ENCODE assay signal across 26 mouse cellular contexts in the genomic region with DNA sequence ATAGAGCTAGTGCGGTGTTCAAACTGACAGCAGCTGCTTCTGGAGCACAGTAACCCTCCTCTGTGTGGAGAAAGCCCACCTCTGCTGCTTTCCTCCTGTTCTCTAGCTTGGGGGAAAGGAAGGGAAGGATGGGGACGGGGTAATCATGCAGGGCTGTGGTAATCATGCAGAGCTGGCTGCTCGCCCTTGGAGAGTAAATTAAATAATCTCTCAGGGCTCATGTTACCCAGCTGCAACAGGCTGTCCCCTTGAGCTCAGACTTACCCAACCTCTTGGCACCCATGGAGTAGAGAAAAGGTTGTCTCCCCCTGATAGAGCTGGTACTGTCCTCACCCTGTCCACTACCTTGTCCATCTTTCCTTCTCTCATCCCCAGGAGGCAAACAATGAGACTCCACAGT.
DNase-seq lines count a peak whose midpoint lies in the region; ATAC-seq and TF ChIP-seq lines count a peak whose summit lies in the region.
"Had no signal": no experiment of that assay in that cellular context is flagged by ENCODE, and none has a peak within 500 bp of the region (broad histone marks: within the 10 kb centered on the region; RNA-seq: fewer than 3 reads in every experiment).

No protein-coding gene starts in this region.

- H3K9me3 ChIP-seq in forebrain, embryonic 10.5 days, result no peaks in the 10 kb centered on the region
- no peaks in the 10 kb centered on the region for H3K9me3 ChIP-seq in forebrain, embryonic 15.5 days
- H3K9me3 ChIP-seq in lung, postnatal 0 days (ENCODE audit: low read length), result no peaks in the 10 kb centered on the region
- H3K9me3 ChIP-seq in embryonic facial prominence, embryonic 10.5 days, result no peaks in the 10 kb centered on the region
- H3K9me3 ChIP-seq: hindbrain, embryonic 10.5 days; limb, embryonic 12.5 days; liver, embryonic 15.5 days; midbrain, embryonic 13.5 days had no signal

- no peak overlapping the region for H3K4me3 ChIP-seq in forebrain, embryonic 10.5 days
- no peak overlapping the region for H3K4me3 ChIP-seq in forebrain, embryonic 15.5 days
- no peak overlapping the region for H3K4me3 ChIP-seq in lung, postnatal 0 days (ENCODE audit: low read depth, low read length)
- no peak overlapping the region for H3K4me3 ChIP-seq in embryonic facial prominence, embryonic 10.5 days
- H3K4me3 ChIP-seq: hindbrain, embryonic 10.5 days; layer of hippocampus, adult 2 months; left cerebral cortex, adult 2 months; limb, embryonic 12.5 days; liver, embryonic 15.5 days; midbrain, embryonic 13.5 days had no signal

- H3K4me1 ChIP-seq in forebrain, embryonic 10.5 days, result peaks cover 16% of the 10 kb centered on the region
- no peaks in the 10 kb centered on the region for H3K4me1 ChIP-seq in forebrain, embryonic 15.5 days
- no peaks in the 10 kb centered on the region; the same call in 1 of the 2 replicates for H3K4me1 ChIP-seq in lung, postnatal 0 days (ENCODE audit: insufficient read depth, low read depth, low read length)
- peaks cover 6% of the 10 kb centered on the region for H3K4me1 ChIP-seq in embryonic facial prominence, embryonic 10.5 days
- H3K4me1 ChIP-seq: liver, embryonic 15.5 days; midbrain, embryonic 13.5 days had no signal

- 65% methylated on average over 3 of the region's 3 CpGs for WGBS in forebrain, embryonic 10.5 days
- WGBS in forebrain, embryonic 15.5 days, result 43% methylated on average over 3 of the region's 3 CpGs
- 56% methylated on average over 3 of the region's 3 CpGs for WGBS in lung, postnatal 0 days
- WGBS in embryonic facial prominence, embryonic 10.5 days, result 47% methylated on average over 3 of the region's 3 CpGs

- no peak overlapping the region for H3K9ac ChIP-seq in forebrain, embryonic 15.5 days (replicated peaks)
- no peak overlapping the region for H3K9ac ChIP-seq in lung, postnatal 0 days (replicated peaks; ENCODE audit: low read depth)
- H3K9ac ChIP-seq: limb, embryonic 12.5 days; liver, embryonic 15.5 days; lung, embryonic 14.5 days; midbrain, embryonic 13.5 days had no signal

- no peak for ATAC-seq in forebrain, embryonic 15.5 days (replicated peaks)
- no peak for ATAC-seq in lung, postnatal 0 days
- ATAC-seq: CD4-positive, CD25-positive, alpha-beta regulatory T cell, adult 4 months; forebrain, embryonic 16.5 days; hindbrain, embryonic 16.5 days; midbrain, embryonic 13.5 days had no signal

- no peaks in the 10 kb centered on the region for H3K27me3 ChIP-seq in forebrain, embryonic 10.5 days (ENCODE audit: poor library complexity, severe bottlenecking)
- no peaks in the 10 kb centered on the region for H3K27me3 ChIP-seq in forebrain, embryonic 15.5 days
- H3K27me3 ChIP-seq in lung, postnatal 0 days (replicated peaks; ENCODE audit: insufficient read depth, low read length), result no peaks in the 10 kb centered on the region
- H3K27me3 ChIP-seq in embryonic facial prominence, embryonic 10.5 days (replicated peaks; ENCODE audit: low read depth, poor library complexity, severe bottlenecking), result no peaks in the 10 kb centered on the region
- H3K27me3 ChIP-seq: limb, embryonic 12.5 days; liver, embryonic 15.5 days; midbrain, embryonic 13.5 days had no signal

- DNase-seq in forebrain, embryonic 10.5 days (ENCODE audit: extremely low spot score, low spot score), result no peak
- DNase-seq in lung, postnatal 0 days (ENCODE audit: low spot score), result peak; percentile 17
- no peak for DNase-seq in lung, postnatal 14 days
- peak; percentile 11 for DNase-seq in embryonic facial prominence, embryonic 10.5 days (ENCODE audit: low spot score)
- peak; percentile 12 for DNase-seq in skeletal muscle tissue, adult 2 months (ENCODE audit: low read depth, low spot score)
- no peak for DNase-seq in retina, postnatal 1 day
- DNase-seq: adrenal gland, adult 2 months; cerebellum, adult 11-12 months; cerebellum, adult 9-11 months; embryo, embryonic 11 days; gastrocnemius, postnatal 10 days; heart, postnatal 14 days; kidney, adult 2 months; kidney, postnatal 36 days; lung, embryonic 14.5 days; lung, postnatal 36 days had no signal

- peak overlapping the region; percentile 35; the same call in 1 of the 2 replicates for H3K27ac ChIP-seq in forebrain, embryonic 10.5 days
- no peak overlapping the region for H3K27ac ChIP-seq in forebrain, embryonic 15.5 days (replicated peaks)
- H3K27ac ChIP-seq in lung, postnatal 0 days (ENCODE audit: low read length), result no peak overlapping the region
- H3K27ac ChIP-seq in embryonic facial prominence, embryonic 10.5 days (replicated peaks), result no peak overlapping the region
- H3K27ac ChIP-seq: hindbrain, embryonic 10.5 days; layer of hippocampus, adult 2 months; left cerebral cortex, adult 2 months; limb, embryonic 12.5 days; liver, embryonic 15.5 days; midbrain, embryonic 13.5 days had no signal

- TF ChIP-seq EP300 in lung, postnatal 0 days (IDR thresholded peaks at IDR 0.05), result no peak

- TF ChIP-seq CTCF in lung, postnatal 0 days (IDR thresholded peaks at IDR 0.05), result no peak

- H3K4me2 ChIP-seq in forebrain, embryonic 15.5 days (replicated peaks), result no peak overlapping the region
- no peak overlapping the region for H3K4me2 ChIP-seq in lung, postnatal 0 days (replicated peaks; ENCODE audit: low read depth, low read length)
- H3K4me2 ChIP-seq: limb, embryonic 12.5 days; liver, embryonic 15.5 days; lung, embryonic 14.5 days; midbrain, embryonic 13.5 days had no signal

- H3K36me3 ChIP-seq in forebrain, embryonic 10.5 days (replicated peaks), result no peaks in the 10 kb centered on the region
- no peaks in the 10 kb centered on the region for H3K36me3 ChIP-seq in forebrain, embryonic 15.5 days
- no peaks in the 10 kb centered on the region for H3K36me3 ChIP-seq in lung, postnatal 0 days (ENCODE audit: insufficient read depth, low read length)
- no peaks in the 10 kb centered on the region for H3K36me3 ChIP-seq in embryonic facial prominence, embryonic 10.5 days (replicated peaks)
- H3K36me3 ChIP-seq: hindbrain, embryonic 10.5 days; limb, embryonic 12.5 days; liver, embryonic 15.5 days; midbrain, embryonic 13.5 days had no signal

Comparison
In these comparisons a context has a peak if more than half of its experiments do, and no peak if none do; other contexts are left out.
1. DNase-seq: peak in lung, postnatal 0 days (single experiment), embryonic facial prominence, embryonic 10.5 days (single experiment) and skeletal muscle tissue, adult 2 months (single experiment); none in forebrain, embryonic 10.5 days (single experiment), lung, postnatal 14 days (single experiment) and retina, postnatal 1 day (single experiment).